Mouse (Mus musculus) B cell, adult 67 days (primary cell): ENCODE data around the gene Atf1. TPM values are rescaled to one million over a fixed set of nuclear protein-coding genes. Genes with fewer than 3 reads are reported as not detected.

Experiments used
- total RNA-seq, 2 experiments: library from RNA; stranded (reverse); gene quantifications; 4 replicates each; pipeline ENCODE4 v1.2.4; 2023

The Atf1 gene
- total RNA-seq, result 10 to 100 TPM; 67.8 to 76.6 TPM

GRCm38 (mm10) chr15:100227663-100228534, at the start of gene Atf1:
Gene Atf1, plus strand, starts transcription at chr15:100227819.

GRCm38 (mm10) chr15:100280626-100281025, 53.0 kb downstream of the Atf1 start, which contains the start of gene Tmprss12:
Gene Tmprss12, plus strand, starts transcription at chr15:100280837.

GRCm38 (mm10) chr15:100304019-100304991, 76.7 kb downstream of the Atf1 start, which contains the start of gene Mettl7a1:
Gene Mettl7a1, plus strand, starts transcription at chr15:100304140.

Other genes starting within 250 kb of the Atf1 start
- 10 to 100 TPM; 89.4 to 94.7 TPM for gene Dip2b, start 189.2 kb upstream of the Atf1 start, total RNA-seq
- not detected for gene Tmprss12, start 53.0 kb downstream of the Atf1 start, total RNA-seq
- 10 to 100 TPM; 15.5 to 18.8 TPM for gene Mettl7a1, start 76.3 kb downstream of the Atf1 start, total RNA-seq
- gene Mettl7a3, start 107.1 kb downstream of the Atf1 start, total RNA-seq, result not detected
- not detected for gene Methig1, start 125.3 kb downstream of the Atf1 start, total RNA-seq
- under 1 TPM in 1 of 2 experiments, not detected in 1; 0.50 TPM for gene Mettl7a2, start 125.4 kb downstream of the Atf1 start, total RNA-seq
- not detected for gene Higd1c, start 136.7 kb downstream of the Atf1 start, total RNA-seq
- gene Gm5475, start 194.3 kb downstream of the Atf1 start, total RNA-seq, result not detected
- 10 to 100 TPM; 21.4 to 21.9 TPM for gene Slc11a2, start 197.3 kb downstream of the Atf1 start, total RNA-seq
- 10 to 100 TPM; 42.2 to 44.9 TPM for gene Letmd1, start 241.2 kb downstream of the Atf1 start, total RNA-seq